Mouse (Mus musculus) embryonic fibroblast, embryonic 13.5 days (primary cell): ENCODE data around the gene Rap1gds1.

ENCODE experiments used
- CTCF ChIP-seq: IDR thresholded peaks from 2 replicates; pipeline ENCODE4 v1.5.1; 2011; ENCODE audit warnings: mild to moderate bottlenecking, control low read depth, low read length, moderate library complexity, borderline replicate concordance; ENCODE audit not compliant: insufficient read depth
- POLR2A ChIP-seq: IDR thresholded peaks from 2 replicates; pipeline ENCODE4 v1.6.1; 2011; ENCODE audit warnings: low read depth, mild to moderate bottlenecking, control low read depth, low read length, moderate library complexity

- TF ChIP-seq CTCF (no peak), POLR2A (peak; percentile 97)
These were observed 495 bp upstream of the Rap1gds1 start for GRCm38 (mm10) chr3:139075333-139076058.
